Mouse (Mus musculus): ENCODE results near the gene Ugt1a7c. TPM values are rescaled to one million over a fixed set of nuclear protein-coding genes. Genes with fewer than 3 reads are reported as not detected.

Gene Ugt1a7c
- polyA plus RNA-seq, 1 experiment from 2014 or later = 1.2 TPM

DNA sequence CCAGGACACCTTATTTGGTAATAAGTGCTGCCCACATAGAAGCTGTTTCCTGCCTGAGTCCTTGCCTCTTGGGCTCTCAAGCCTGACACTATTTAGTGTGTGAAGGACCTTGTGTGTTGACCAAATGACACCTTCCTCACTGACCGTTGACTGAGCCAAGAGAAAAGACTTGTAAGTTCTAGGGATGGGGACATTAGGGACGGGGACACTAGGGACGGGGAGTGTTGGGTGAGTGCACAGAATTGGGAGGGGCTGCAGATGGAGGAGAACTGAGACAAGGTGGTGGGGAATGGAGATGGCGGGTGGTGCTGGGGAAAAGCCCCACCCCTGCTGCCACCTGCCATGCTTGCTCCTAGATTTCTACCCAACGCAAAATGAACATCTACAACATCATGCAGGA is 135.1 kb downstream of the Ugt1a7c start:
- Histone ChIP-seq H3K27me3 (replicated peaks; ENCODE audit: control insufficient read depth, insufficient read depth, low read length) (no peaks in the 10 kb centered on the region), H3K9me3 (ENCODE audit: control insufficient read depth, low read length) (peaks cover 92% of the 10 kb centered on the region), H3K9ac (replicated peaks; ENCODE audit: low read depth, low read length) (no peak overlapping the region), H3K4me3 (replicated peaks; ENCODE audit: low read length) (no peak overlapping the region), H3K4me2 (ENCODE audit: low read length) (no peak overlapping the region), H3K4me1 (replicated peaks; ENCODE audit: control insufficient read depth, insufficient read depth, low read length) (no peaks in the 10 kb centered on the region), H3K36me3 (ENCODE audit: control insufficient read depth, insufficient read depth) (no peaks in the 10 kb centered on the region), H3K27ac (ENCODE audit: low read length) (no peak overlapping the region)
- ATAC-seq = no peak
- 85% methylated on average over 5 of the region's 5 CpGs for WGBS

GRCm38 (mm10) chr1:88230421-88230820 is 135.6 kb downstream of the Ugt1a7c start:
- no peaks in the 10 kb centered on the region for H3K36me3 ChIP-seq (ENCODE audit: control insufficient read depth, insufficient read depth)
- H3K4me3 ChIP-seq (replicated peaks; ENCODE audit: low read length) = no peak overlapping the region
- H3K9ac ChIP-seq (replicated peaks; ENCODE audit: low read depth, low read length) = no peak overlapping the region
- H3K27me3 ChIP-seq (replicated peaks; ENCODE audit: control insufficient read depth, insufficient read depth, low read length) = no peaks in the 10 kb centered on the region
- peaks cover 95% of the 10 kb centered on the region for H3K9me3 ChIP-seq (ENCODE audit: control insufficient read depth, low read length)
- no peak overlapping the region for H3K27ac ChIP-seq (ENCODE audit: low read length)
- H3K4me1 ChIP-seq (replicated peaks; ENCODE audit: control insufficient read depth, insufficient read depth, low read length) = no peaks in the 10 kb centered on the region
- no peak overlapping the region for H3K4me2 ChIP-seq (ENCODE audit: low read length)
- WGBS = 71% methylated on average over 7 of the region's 7 CpGs
- ATAC-seq = no peak

- Histone ChIP-seq H3K27me3 (replicated peaks; ENCODE audit: control insufficient read depth, insufficient read depth, low read length) (no peaks in the 10 kb centered on the region), H3K9ac (replicated peaks; ENCODE audit: low read depth, low read length) (no peak overlapping the region), H3K9me3 (ENCODE audit: control insufficient read depth, low read length) (peaks cover 94% of the 10 kb centered on the region), H3K4me1 (replicated peaks; ENCODE audit: control insufficient read depth, insufficient read depth, low read length) (no peaks in the 10 kb centered on the region), H3K36me3 (ENCODE audit: control insufficient read depth, insufficient read depth) (no peaks in the 10 kb centered on the region), H3K4me2 (ENCODE audit: low read length) (no peak overlapping the region), H3K4me3 (replicated peaks; ENCODE audit: low read length) (no peak overlapping the region), H3K27ac (ENCODE audit: low read length) (no peak overlapping the region)
- ATAC-seq = no peak
- 76% methylated on average over 6 of the region's 6 CpGs for WGBS
Observed at GRCm38 (mm10) chr1:88230981-88231802, 136.3 kb downstream of the Ugt1a7c start.

DNA sequence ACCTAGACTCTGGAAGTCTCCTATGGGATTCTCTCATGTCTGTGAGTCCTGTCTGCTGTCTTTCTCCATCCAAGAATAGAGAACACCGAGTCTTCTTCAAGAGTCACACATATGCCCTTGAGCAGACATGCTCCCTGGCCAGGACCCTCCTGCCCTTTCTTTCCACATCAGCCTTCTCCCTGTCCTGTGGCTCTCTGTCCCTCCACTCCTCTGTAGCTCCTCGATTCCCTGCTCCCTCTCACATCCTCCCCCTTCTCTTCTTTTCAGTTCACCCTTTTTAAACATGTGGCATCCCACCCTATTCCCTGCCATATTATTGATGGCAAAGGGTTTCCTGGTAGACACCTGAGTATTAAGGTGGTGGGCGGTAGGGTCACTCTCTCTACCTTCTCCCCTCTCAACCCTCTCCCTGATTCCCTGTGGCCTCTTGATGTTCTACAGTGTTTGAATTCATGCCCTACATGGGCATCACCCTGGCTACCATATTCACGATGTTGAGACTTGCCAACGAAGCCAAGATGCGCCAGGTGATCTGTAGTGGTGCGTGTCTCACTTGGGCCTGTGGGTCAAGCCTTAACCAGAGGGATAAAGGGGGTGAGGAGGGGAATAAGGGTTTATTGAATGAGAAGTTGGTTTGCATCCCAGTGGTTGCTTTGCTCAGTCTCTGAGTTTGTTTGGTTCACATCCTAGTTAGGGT is 137.1 kb downstream of the Ugt1a7c start:
- no peak overlapping the region for H3K4me3 ChIP-seq (replicated peaks; ENCODE audit: low read length)
- H3K9me3 ChIP-seq (ENCODE audit: control insufficient read depth, low read length) = peaks cover 91% of the 10 kb centered on the region
- no peaks in the 10 kb centered on the region for H3K4me1 ChIP-seq (replicated peaks; ENCODE audit: control insufficient read depth, insufficient read depth, low read length)
- H3K27ac ChIP-seq (ENCODE audit: low read length) = no peak overlapping the region
- H3K36me3 ChIP-seq (ENCODE audit: control insufficient read depth, insufficient read depth) = no peaks in the 10 kb centered on the region
- no peak for ATAC-seq
- H3K4me2 ChIP-seq (ENCODE audit: low read length) = no peak overlapping the region
- whole genome bisulfite sequencing = 68% methylated on average over 7 of the region's 7 CpGs
- no peaks in the 10 kb centered on the region for H3K27me3 ChIP-seq (replicated peaks; ENCODE audit: control insufficient read depth, insufficient read depth, low read length)
- H3K9ac ChIP-seq (replicated peaks; ENCODE audit: low read depth, low read length) = no peak overlapping the region

- H3K9me3 ChIP-seq (ENCODE audit: control insufficient read depth, low read length) = peaks cover 91% of the 10 kb centered on the region
- no peaks in the 10 kb centered on the region for H3K36me3 ChIP-seq (ENCODE audit: control insufficient read depth, insufficient read depth)
- no peak overlapping the region for H3K4me3 ChIP-seq (replicated peaks; ENCODE audit: low read length)
- 60% methylated on average over 3 of the region's 3 CpGs for WGBS
- no peak overlapping the region for H3K9ac ChIP-seq (replicated peaks; ENCODE audit: low read depth, low read length)
- ATAC-seq = no peak
- no peak overlapping the region for H3K4me2 ChIP-seq (ENCODE audit: low read length)
- H3K27ac ChIP-seq (ENCODE audit: low read length) = no peak overlapping the region
- H3K4me1 ChIP-seq (replicated peaks; ENCODE audit: control insufficient read depth, insufficient read depth, low read length) = no peaks in the 10 kb centered on the region
- H3K27me3 ChIP-seq (replicated peaks; ENCODE audit: control insufficient read depth, insufficient read depth, low read length) = no peaks in the 10 kb centered on the region
Observed at GRCm38 (mm10) chr1:88232664-88233380, 138.0 kb downstream of the Ugt1a7c start.

- ATAC-seq = 0 out of 2 replicates have a peak, but pooled peaks have one; percentile 3
- no peak overlapping the region for H3K4me2 ChIP-seq (ENCODE audit: low read length)
- H3K27me3 ChIP-seq (replicated peaks; ENCODE audit: control insufficient read depth, insufficient read depth, low read length) = no peaks in the 10 kb centered on the region
- 67% methylated on average over 14 of the region's 14 CpGs for WGBS
- peaks cover 92% of the 10 kb centered on the region for H3K9me3 ChIP-seq (ENCODE audit: control insufficient read depth, low read length)
- H3K27ac ChIP-seq (ENCODE audit: low read length) = no peak overlapping the region
- H3K4me3 ChIP-seq (replicated peaks; ENCODE audit: low read length) = no peak overlapping the region
- H3K9ac ChIP-seq (replicated peaks; ENCODE audit: low read depth, low read length) = no peak overlapping the region
- H3K4me1 ChIP-seq (replicated peaks; ENCODE audit: control insufficient read depth, insufficient read depth, low read length) = no peaks in the 10 kb centered on the region
- H3K36me3 ChIP-seq (ENCODE audit: control insufficient read depth, insufficient read depth) = no peaks in the 10 kb centered on the region
Observed at GRCm38 (mm10) chr1:88233421-88234247, 138.8 kb downstream of the Ugt1a7c start.

- 71% methylated on average over 4 of the region's 4 CpGs for WGBS
Observed at GRCm38 (mm10) chr1:88234248-88234610, 139.4 kb downstream of the Ugt1a7c start.

GRCm38 (mm10) chr1:88234646-88235045 is 139.8 kb downstream of the Ugt1a7c start:
- Histone ChIP-seq H3K36me3 (ENCODE audit: control insufficient read depth, insufficient read depth) (no peaks in the 10 kb centered on the region), H3K27ac (ENCODE audit: low read length) (no peak overlapping the region), H3K4me3 (replicated peaks; ENCODE audit: low read length) (no peak overlapping the region), H3K4me2 (ENCODE audit: low read length) (no peak overlapping the region), H3K27me3 (replicated peaks; ENCODE audit: control insufficient read depth, insufficient read depth, low read length) (no peaks in the 10 kb centered on the region), H3K4me1 (replicated peaks; ENCODE audit: control insufficient read depth, insufficient read depth, low read length) (no peaks in the 10 kb centered on the region), H3K9me3 (ENCODE audit: control insufficient read depth, low read length) (peaks cover 92% of the 10 kb centered on the region), H3K9ac (replicated peaks; ENCODE audit: low read depth, low read length) (no peak overlapping the region)
- 44% methylated on average over 5 of the region's 5 CpGs for WGBS
- ATAC-seq = no peak

More at GRCm38 (mm10) chr1:88234248-88234610, 139.4 kb downstream of the Ugt1a7c start:
- Histone ChIP-seq H3K4me2 (ENCODE audit: low read length) (no peak overlapping the region), H3K27me3 (replicated peaks; ENCODE audit: control insufficient read depth, insufficient read depth, low read length) (no peaks in the 10 kb centered on the region), H3K4me1 (replicated peaks; ENCODE audit: control insufficient read depth, insufficient read depth, low read length) (no peaks in the 10 kb centered on the region), H3K9me3 (ENCODE audit: control insufficient read depth, low read length) (peaks cover 92% of the 10 kb centered on the region), H3K27ac (ENCODE audit: low read length) (no peak overlapping the region), H3K36me3 (ENCODE audit: control insufficient read depth, insufficient read depth) (no peaks in the 10 kb centered on the region), H3K9ac (replicated peaks; ENCODE audit: low read depth, low read length) (no peak overlapping the region), H3K4me3 (replicated peaks; ENCODE audit: low read length) (no peak overlapping the region)
- ATAC-seq = no peak
